Mouse (Mus musculus): Measurements from ENCODE around the gene Tia1. TPM values are rescaled to one million over a fixed set of nuclear protein-coding genes. Genes with fewer than 3 reads are reported as not detected.

Gene Tia1
- polyA plus RNA-seq, 1 experiment from 2014 or later, result 110 TPM

DNA sequence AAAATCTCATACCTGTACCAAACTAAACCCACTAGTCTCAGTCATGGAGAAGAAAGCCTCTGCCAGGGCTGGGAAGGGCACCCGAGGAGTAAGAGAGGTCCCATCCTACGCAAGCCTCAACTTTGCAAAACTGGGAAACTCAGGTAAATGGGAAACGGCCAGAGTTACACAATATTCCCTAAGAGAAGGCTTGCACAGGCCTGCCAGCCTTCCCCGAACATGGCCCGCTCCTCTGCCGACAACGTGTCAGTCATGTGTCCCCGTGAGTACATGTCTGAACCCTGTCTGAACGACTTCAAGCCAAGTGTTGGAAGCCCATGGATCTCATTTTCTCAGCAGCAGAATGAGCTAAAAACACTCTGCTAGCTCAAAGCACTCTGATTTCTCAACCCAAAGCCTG is 9.0 kb upstream of the Tia1 start:
- Histone ChIP-seq H3K27me3 (replicated peaks; ENCODE audit: control insufficient read depth, insufficient read depth, low read length) (no peaks in the 10 kb centered on the region), H3K4me2 (ENCODE audit: low read depth, low read length) (no peak overlapping the region), H3K4me3 (ENCODE audit: low read length) (no peak overlapping the region), H3K4me1 (ENCODE audit: control insufficient read depth, insufficient read depth, low read length) (peaks cover 19% of the 10 kb centered on the region), H3K27ac (ENCODE audit: low read length) (no peak overlapping the region), H3K9ac (ENCODE audit: low read depth, low read length) (no peak overlapping the region), H3K36me3 (ENCODE audit: control insufficient read depth, insufficient read depth, low read length) (peaks cover 22% of the 10 kb centered on the region), H3K9me3 (ENCODE audit: control insufficient read depth, low read length) (no peaks in the 10 kb centered on the region)
- ATAC-seq, result no peak
- WGBS, result 87% methylated on average over 9 of the region's 9 CpGs

DNA sequence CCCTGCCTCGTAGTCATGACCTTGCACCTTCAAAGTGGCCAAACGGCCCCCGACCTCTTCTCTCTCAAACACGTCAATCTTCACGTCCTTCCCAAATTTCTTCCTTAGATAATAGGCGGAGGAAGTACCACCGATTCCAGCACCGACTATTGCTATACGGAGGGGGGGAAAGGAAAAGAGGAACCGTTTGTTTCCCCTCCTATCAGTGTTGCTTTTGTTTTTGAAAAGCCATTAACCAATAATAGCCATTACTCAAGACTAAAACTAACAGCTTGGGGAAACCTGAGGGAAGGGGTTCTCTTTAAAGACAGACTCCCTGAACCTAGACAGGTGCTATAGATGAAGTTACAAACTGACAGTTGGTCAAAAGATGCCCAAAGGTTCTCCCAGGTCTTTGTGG is 8.1 kb upstream of the Tia1 start:
- H3K27me3 ChIP-seq (replicated peaks; ENCODE audit: control insufficient read depth, insufficient read depth, low read length), result no peaks in the 10 kb centered on the region
- peak overlapping the region; percentile 84 for H3K4me2 ChIP-seq (ENCODE audit: low read depth, low read length)
- H3K36me3 ChIP-seq (ENCODE audit: control insufficient read depth, insufficient read depth, low read length), result peaks cover 13% of the 10 kb centered on the region
- peaks cover 19% of the 10 kb centered on the region for H3K4me1 ChIP-seq (ENCODE audit: control insufficient read depth, insufficient read depth, low read length)
- no peaks in the 10 kb centered on the region for H3K9me3 ChIP-seq (ENCODE audit: control insufficient read depth, low read length)
- peak overlapping the region; percentile 82; the same call in 1 of the 2 replicates for H3K27ac ChIP-seq (ENCODE audit: low read length)
- H3K9ac ChIP-seq (ENCODE audit: low read depth, low read length), result peak overlapping the region; percentile 93
- no peak for ATAC-seq
- 27% methylated on average over 10 of the region's 10 CpGs for WGBS
- peak overlapping the region; percentile 95 for H3K4me3 ChIP-seq (ENCODE audit: low read length)

DNA sequence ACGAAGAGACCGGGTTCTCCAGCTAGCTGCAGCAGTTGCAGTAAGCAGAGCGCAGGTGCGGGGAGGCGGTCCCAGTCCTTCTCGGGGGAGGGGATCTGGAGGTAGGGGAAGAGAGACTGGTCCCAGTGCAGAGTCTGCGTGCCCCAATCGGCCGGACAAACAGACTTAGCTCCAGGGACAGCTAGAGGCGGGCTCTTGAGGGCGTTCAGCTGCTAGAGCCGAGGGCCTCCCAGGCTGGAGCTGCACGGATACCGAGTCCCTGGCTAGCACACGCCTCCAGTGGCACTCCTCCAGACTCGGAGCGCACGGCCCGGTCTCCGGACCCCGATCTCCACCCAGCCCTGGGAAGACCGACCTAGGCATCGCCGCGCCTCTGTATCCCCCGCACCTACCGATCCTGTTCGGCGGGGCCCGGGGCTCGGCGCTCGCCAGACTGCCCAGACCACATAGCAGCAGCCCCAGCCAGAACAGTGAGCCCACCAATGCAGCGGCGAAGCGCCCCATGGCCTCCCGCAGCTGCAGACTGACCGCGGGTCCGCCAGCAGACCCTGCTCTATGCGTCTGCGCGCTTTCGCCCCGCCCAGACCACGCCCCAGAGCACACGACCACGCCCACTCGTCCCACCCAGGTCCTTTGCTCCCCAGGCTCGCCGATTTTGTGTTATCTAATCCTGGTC is 7.3 kb upstream of the Tia1 start, which contains the start of gene Pcyox1:
TSS of gene Pcyox1 (minus strand) at position 574 of the 676 bp plus-strand sequence.
- WGBS, result under 1% methylated on average over 51 of the region's 51 CpGs
- H3K4me1 ChIP-seq (ENCODE audit: control insufficient read depth, insufficient read depth, low read length), result peaks cover 19% of the 10 kb centered on the region
- H3K4me3 ChIP-seq (ENCODE audit: low read length), result peak within 1 kb of the TSS; percentile 95
- H3K9me3 ChIP-seq (ENCODE audit: control insufficient read depth, low read length), result no peaks in the 10 kb centered on the region
- ATAC-seq, result peak; percentile 94
- H3K27ac ChIP-seq (ENCODE audit: low read length), result peak within 1 kb of the TSS; percentile 82
- H3K36me3 ChIP-seq (ENCODE audit: control insufficient read depth, insufficient read depth, low read length), result peaks cover 7% of the 10 kb centered on the region
- no peaks in the 10 kb centered on the region for H3K27me3 ChIP-seq (replicated peaks; ENCODE audit: control insufficient read depth, insufficient read depth, low read length)
- peak within 1 kb of the TSS; percentile 93 for H3K9ac ChIP-seq (ENCODE audit: low read depth, low read length)
- peak within 1 kb of the TSS; percentile 84 for H3K4me2 ChIP-seq (ENCODE audit: low read depth, low read length)

DNA sequence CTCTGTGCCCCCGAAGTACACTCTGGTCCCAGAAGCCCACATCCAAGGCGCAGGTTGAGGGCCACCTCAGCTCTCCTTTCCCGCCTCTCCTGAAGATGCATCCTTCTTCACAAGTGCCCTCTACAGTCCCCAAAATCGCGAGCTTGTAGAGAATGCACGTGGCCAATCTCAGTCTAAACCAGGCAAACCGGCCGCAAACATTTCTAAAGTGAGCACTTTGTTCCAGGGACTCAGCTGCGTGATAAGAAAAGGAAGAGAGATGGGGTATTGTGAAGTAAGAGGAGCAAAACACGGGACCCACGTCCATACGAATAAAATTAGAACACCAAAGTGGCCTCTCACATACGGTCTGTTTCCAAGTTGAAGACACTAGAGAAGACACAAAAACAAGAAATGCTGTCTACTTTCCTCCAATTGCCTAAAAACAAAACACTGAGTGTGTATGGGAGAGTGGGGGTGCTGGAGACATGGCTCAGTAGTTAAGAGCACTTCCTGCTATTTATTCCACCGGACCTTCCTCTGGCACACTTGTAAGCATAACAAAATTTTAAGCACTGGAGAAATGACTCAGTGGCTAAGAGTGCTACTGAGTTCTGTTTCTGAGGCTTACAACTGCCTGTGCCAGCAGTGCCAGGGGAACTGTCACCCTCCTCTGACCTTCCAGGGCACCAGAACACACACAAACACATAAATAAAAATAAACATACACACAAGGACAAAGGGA is 6.6 kb upstream of the Tia1 start:
- H3K4me3 ChIP-seq (ENCODE audit: low read length), result peak overlapping the region; percentile 95
- WGBS, result 6% methylated on average over 14 of the region's 14 CpGs
- peaks cover 2% of the 10 kb centered on the region; the same call in 1 of the 2 replicates for H3K36me3 ChIP-seq (ENCODE audit: control insufficient read depth, insufficient read depth, low read length)
- H3K27ac ChIP-seq (ENCODE audit: low read length), result peak overlapping the region; percentile 82
- no peaks in the 10 kb centered on the region for H3K9me3 ChIP-seq (ENCODE audit: control insufficient read depth, low read length)
- peaks cover 19% of the 10 kb centered on the region for H3K4me1 ChIP-seq (ENCODE audit: control insufficient read depth, insufficient read depth, low read length)
- peak; percentile 19 for ATAC-seq
- no peaks in the 10 kb centered on the region for H3K27me3 ChIP-seq (replicated peaks; ENCODE audit: control insufficient read depth, insufficient read depth, low read length)
- H3K9ac ChIP-seq (ENCODE audit: low read depth, low read length), result peak overlapping the region; percentile 93
- H3K4me2 ChIP-seq (ENCODE audit: low read depth, low read length), result peak overlapping the region; percentile 84

DNA sequence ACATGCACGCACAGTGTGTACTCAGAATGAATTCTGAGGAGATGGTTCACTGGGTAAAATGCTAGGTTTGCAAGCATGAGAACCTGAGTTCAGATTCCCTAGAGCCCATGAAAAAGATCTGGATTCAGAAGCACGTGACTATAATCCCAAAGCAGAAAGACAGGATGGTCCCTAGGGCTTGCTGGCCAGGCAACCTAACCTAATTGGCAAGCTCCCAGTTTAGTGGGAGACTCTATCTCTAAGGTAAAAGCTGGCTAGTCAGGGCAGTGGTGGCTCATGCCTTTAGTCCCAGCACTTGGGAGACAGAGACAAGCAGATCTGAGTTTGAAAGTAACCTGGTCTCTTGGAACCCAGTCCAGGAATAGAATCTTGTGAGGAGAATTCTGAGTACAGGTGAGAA is 5.0 kb upstream of the Tia1 start:
- 71% methylated on average over 2 of the region's 2 CpGs for WGBS
- no peaks in the 10 kb centered on the region; the same call in 1 of the 2 replicates for H3K36me3 ChIP-seq (ENCODE audit: control insufficient read depth, insufficient read depth, low read length)
- H3K9me3 ChIP-seq (ENCODE audit: control insufficient read depth, low read length), result no peaks in the 10 kb centered on the region
- H3K27ac ChIP-seq (ENCODE audit: low read length), result no peak overlapping the region
- no peak overlapping the region for H3K4me2 ChIP-seq (ENCODE audit: low read depth, low read length)
- no peak overlapping the region for H3K9ac ChIP-seq (ENCODE audit: low read depth, low read length)
- H3K27me3 ChIP-seq (replicated peaks; ENCODE audit: control insufficient read depth, insufficient read depth, low read length), result no peaks in the 10 kb centered on the region
- no peak overlapping the region for H3K4me3 ChIP-seq (ENCODE audit: low read length)
- H3K4me1 ChIP-seq (ENCODE audit: control insufficient read depth, insufficient read depth, low read length), result peaks cover 19% of the 10 kb centered on the region
- ATAC-seq, result no peak

DNA sequence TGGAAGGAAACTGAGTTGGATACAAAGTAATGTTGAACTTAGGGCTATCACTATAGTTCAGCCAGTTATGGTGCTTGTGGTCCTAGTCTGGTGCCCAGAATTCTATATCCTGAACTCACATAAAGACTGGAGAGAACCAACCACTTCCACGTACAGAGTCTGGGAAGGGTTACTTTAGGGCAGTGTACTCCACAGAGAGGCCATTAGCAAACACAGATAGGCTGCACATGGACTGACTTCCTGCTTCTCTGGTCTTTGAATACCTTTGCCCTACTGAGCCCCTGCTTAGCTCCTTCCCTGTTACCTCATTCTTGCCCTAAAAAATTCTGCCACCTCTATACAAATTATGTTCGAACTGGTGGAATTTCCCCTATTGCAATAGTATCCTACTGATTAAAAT is 4.0 kb upstream of the Tia1 start:
- no peak overlapping the region for H3K4me2 ChIP-seq (ENCODE audit: low read depth, low read length)
- no peaks in the 10 kb centered on the region for H3K36me3 ChIP-seq (ENCODE audit: control insufficient read depth, insufficient read depth, low read length)
- no peaks in the 10 kb centered on the region for H3K9me3 ChIP-seq (ENCODE audit: control insufficient read depth, low read length)
- ATAC-seq, result no peak
- no peak overlapping the region for H3K27ac ChIP-seq (ENCODE audit: low read length)
- no peak overlapping the region for H3K4me3 ChIP-seq (ENCODE audit: low read length)
- 69% methylated on average over 2 of the region's 2 CpGs for WGBS
- H3K9ac ChIP-seq (ENCODE audit: low read depth, low read length), result no peak overlapping the region
- peaks cover 17% of the 10 kb centered on the region for H3K4me1 ChIP-seq (ENCODE audit: control insufficient read depth, insufficient read depth, low read length)
- no peaks in the 10 kb centered on the region for H3K27me3 ChIP-seq (replicated peaks; ENCODE audit: control insufficient read depth, insufficient read depth, low read length)

- Histone ChIP-seq H3K36me3 (ENCODE audit: control insufficient read depth, insufficient read depth, low read length) (no peaks in the 10 kb centered on the region), H3K9me3 (ENCODE audit: control insufficient read depth, low read length) (no peaks in the 10 kb centered on the region), H3K4me1 (ENCODE audit: control insufficient read depth, insufficient read depth, low read length) (peaks cover 11% of the 10 kb centered on the region), H3K27ac (ENCODE audit: low read length) (0 out of 2 replicates have a peak overlapping the region, but pooled peaks have one; percentile 34), H3K27me3 (replicated peaks; ENCODE audit: control insufficient read depth, insufficient read depth, low read length) (no peaks in the 10 kb centered on the region), H3K4me3 (ENCODE audit: low read length) (peak overlapping the region; percentile 33), H3K4me2 (ENCODE audit: low read depth, low read length) (peak overlapping the region; percentile 45; the same call in 1 of the 2 replicates), H3K9ac (ENCODE audit: low read depth, low read length) (no peak overlapping the region)
- WGBS, result 4% methylated on average over 9 of the region's 9 CpGs
- ATAC-seq, result peak; percentile 42
These were observed 3.0 kb upstream of the Tia1 start for GRCm38 (mm10) chr6:86400972-86401371.

DNA sequence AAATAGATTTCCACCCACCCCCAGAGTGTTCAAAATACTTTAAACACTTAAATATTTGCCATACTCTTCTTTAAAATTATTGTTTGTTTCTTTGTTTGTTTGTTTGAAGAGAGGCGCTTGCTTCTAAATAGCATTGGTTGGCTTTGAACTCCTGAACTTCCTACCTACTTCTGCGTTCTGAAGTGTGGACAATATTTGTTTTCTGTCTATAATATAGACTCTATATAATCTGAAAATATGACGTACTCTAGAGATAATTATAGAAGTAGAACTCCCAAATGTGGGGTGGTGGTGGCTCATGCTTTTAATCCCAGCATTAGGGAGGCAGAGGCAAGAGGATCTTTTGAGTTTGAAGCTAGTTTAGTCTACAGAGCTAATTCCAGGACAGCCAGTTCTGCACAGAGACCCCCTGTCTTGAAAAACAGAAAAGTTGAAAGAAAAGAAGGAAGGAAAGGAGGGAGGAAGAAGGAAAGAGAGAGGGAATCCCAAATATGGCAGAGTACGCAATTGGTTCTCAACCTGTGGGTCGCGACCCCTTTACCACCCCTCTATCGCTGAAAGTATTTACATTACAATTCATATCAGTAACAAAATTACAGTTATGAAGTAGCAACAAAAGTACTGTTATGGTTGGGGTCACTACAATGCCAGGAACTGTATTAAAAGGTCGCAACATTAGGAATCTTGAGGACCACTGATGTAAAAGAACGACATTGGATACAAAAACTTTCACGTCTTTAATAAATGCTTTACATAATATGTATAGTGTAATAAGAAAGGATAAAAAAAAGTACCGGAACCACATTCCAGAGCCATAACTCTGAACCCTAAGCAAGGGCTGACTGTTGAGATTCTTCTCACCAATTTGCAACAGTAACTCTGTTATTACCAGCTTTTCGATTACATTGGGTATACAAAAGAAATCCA is 1.1 kb upstream of the Tia1 start:
- no peak overlapping the region for H3K27ac ChIP-seq (ENCODE audit: low read length)
- H3K27me3 ChIP-seq (replicated peaks; ENCODE audit: control insufficient read depth, insufficient read depth, low read length), result no peaks in the 10 kb centered on the region
- 37% methylated on average over 12 of the region's 12 CpGs for WGBS
- H3K36me3 ChIP-seq (ENCODE audit: control insufficient read depth, insufficient read depth, low read length), result no peaks in the 10 kb centered on the region; the same call in 1 of the 2 replicates
- no peaks in the 10 kb centered on the region for H3K9me3 ChIP-seq (ENCODE audit: control insufficient read depth, low read length)
- H3K4me1 ChIP-seq (ENCODE audit: control insufficient read depth, insufficient read depth, low read length), result peaks cover 5% of the 10 kb centered on the region
- peak overlapping the region; percentile 50 for H3K4me2 ChIP-seq (ENCODE audit: low read depth, low read length)
- ATAC-seq, result no peak
- H3K4me3 ChIP-seq (ENCODE audit: low read length), result peak overlapping the region; percentile 39
- H3K9ac ChIP-seq (ENCODE audit: low read depth, low read length), result no peak overlapping the region

- Histone ChIP-seq H3K4me2 (ENCODE audit: low read depth, low read length) (peak overlapping the region; percentile 16), H3K4me1 (ENCODE audit: control insufficient read depth, insufficient read depth, low read length) (peaks cover 5% of the 10 kb centered on the region), H3K36me3 (ENCODE audit: control insufficient read depth, insufficient read depth, low read length) (no peaks in the 10 kb centered on the region; the same call in 1 of the 2 replicates), H3K27me3 (replicated peaks; ENCODE audit: control insufficient read depth, insufficient read depth, low read length) (no peaks in the 10 kb centered on the region), H3K4me3 (ENCODE audit: low read length) (peak overlapping the region; percentile 85), H3K9me3 (ENCODE audit: control insufficient read depth, low read length) (no peaks in the 10 kb centered on the region), H3K9ac (ENCODE audit: low read depth, low read length) (peak overlapping the region; percentile 99), H3K27ac (ENCODE audit: low read length) (peak overlapping the region; percentile 100)
- under 1% methylated on average over 15 of the region's 15 CpGs for WGBS
- ATAC-seq, result peak; percentile 67
These were observed 305 bp upstream of the Tia1 start for GRCm38 (mm10) chr6:86403728-86404099.

Measured in intestine, embryonic 16.5 days (tissue).